Mouse (Mus musculus): ENCODE measurements around the gene Usp47.

GRCm38 (mm10) chr7:111986906-111987305 lies 36.4 kb upstream of the Usp47 start:
- TF ChIP-seq POLR2A (IDR thresholded peaks at IDR 0.05; ENCODE audit: insufficient read depth, low read depth, low read length): no peak
- TF ChIP-seq CTCF (IDR thresholded peaks at IDR 0.05): no peak
